Comparison of ENCODE assay signal across 16 mouse cellular contexts in the genomic region with DNA sequence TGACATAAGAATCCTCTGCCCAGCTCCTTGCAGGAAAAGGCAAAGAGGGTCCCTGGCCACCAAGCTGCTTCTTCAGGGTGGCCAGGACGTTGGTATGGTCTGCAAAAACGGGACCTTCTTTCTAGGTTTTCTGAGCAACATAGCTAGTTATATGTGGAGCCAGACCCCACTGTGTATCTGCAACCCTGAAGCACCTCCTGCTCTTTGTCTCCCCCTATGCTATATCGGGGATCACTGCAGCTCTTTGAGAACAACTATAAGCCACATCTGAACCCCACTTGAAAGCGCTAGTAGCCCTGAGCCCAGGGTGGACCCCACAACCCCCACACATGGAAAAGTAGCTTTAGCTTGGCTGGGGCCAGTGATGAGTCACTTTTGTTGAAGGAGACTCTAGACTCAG.
DNase-seq lines count a peak whose midpoint lies in the region; TF ChIP-seq lines count a peak whose summit lies in the region.
"Had no signal": no experiment of that assay in that cellular context is flagged by ENCODE, and none has a peak within 500 bp of the region (broad histone marks: within the 10 kb centered on the region; RNA-seq: fewer than 3 reads in every experiment).

No protein-coding gene starts in this region.

- H3K4me3 ChIP-seq in cerebellum, adult 2 months (replicated peaks; ENCODE audit: insufficient read depth, low read depth, low read length) = no peak overlapping the region
- no peak overlapping the region for H3K4me3 ChIP-seq in left cerebral cortex, adult 2 months
- no peak overlapping the region for H3K4me3 ChIP-seq in embryonic facial prominence, embryonic 10.5 days
- H3K4me3 ChIP-seq: embryonic facial prominence, embryonic 12.5 days; forebrain, embryonic 15.5 days had no signal

- no peak for TF ChIP-seq POLR2A in cerebellum, adult 2 months (IDR thresholded peaks at IDR 0.05; ENCODE audit: borderline replicate concordance, insufficient read depth, low read length)

- H3K27me3 ChIP-seq in cerebellum, adult 2 months (ENCODE audit: control insufficient read depth, insufficient read depth, low read length) = no peaks in the 10 kb centered on the region
- peaks cover 14% of the 10 kb centered on the region for H3K27me3 ChIP-seq in embryonic facial prominence, embryonic 10.5 days (replicated peaks; ENCODE audit: low read depth, poor library complexity, severe bottlenecking)
- H3K27me3 ChIP-seq: embryonic facial prominence, embryonic 12.5 days; forebrain, embryonic 15.5 days had no signal

- H3K4me1 ChIP-seq in cerebellum, adult 2 months (ENCODE audit: control insufficient read depth, insufficient read depth, low read length) = no peaks in the 10 kb centered on the region
- peaks cover 35% of the 10 kb centered on the region for H3K4me1 ChIP-seq in embryonic facial prominence, embryonic 10.5 days

- intact Hi-C loops in left cerebral cortex, adult 2 months (cut with DNase I) = no loop called here
- intact Hi-C loops in left cerebral cortex, postnatal 4 days (cut with DNase I) = loop anchor here (5.0 to 10.0 kb wide), 2 partner anchors 1534 to 1706 kb away; no protein-coding TSS in a partner anchor
- intact Hi-C loops in left cerebral cortex, postnatal 36 days (cut with DNase I) = loop anchor here (5.0 to 10.0 kb wide), 2 partner anchors 1554 to 1706 kb away; partner anchors contain the start of gene Zfp507

- TF ChIP-seq CTCF in cerebellum, adult 2 months (IDR thresholded peaks at IDR 0.05; ENCODE audit: borderline replicate concordance, insufficient read depth, low read depth, low read length) = 0 out of 2 replicates have a peak, but pooled peaks have one; percentile 14
- TF ChIP-seq CTCF in left cerebral cortex, adult 2 months (IDR thresholded peaks at IDR 0.05) = peak; percentile 30

- H3K27ac ChIP-seq in cerebellum, adult 2 months (ENCODE audit: insufficient read depth, low read length) = no peak overlapping the region
- no peak overlapping the region for H3K27ac ChIP-seq in left cerebral cortex, adult 2 months
- peak overlapping the region; percentile 61; the same call in 1 of the 2 replicates for H3K27ac ChIP-seq in embryonic facial prominence, embryonic 10.5 days (replicated peaks)
- H3K27ac ChIP-seq: embryonic facial prominence, embryonic 12.5 days; forebrain, embryonic 15.5 days had no signal

- WGBS in cerebellum, adult 2 months = 80% methylated on average over 4 of the region's 4 CpGs
- 58% methylated on average over 4 of the region's 4 CpGs for WGBS in embryonic facial prominence, embryonic 10.5 days

- DNase-seq in cerebellum, adult 2 months = no peak
- DNase-seq in cerebellum, adult 18-20 months = no peak
- DNase-seq in left cerebral cortex, adult 2 months (ENCODE audit: extremely low spot score in 1 of 2, low spot score in 2 of 2) = no peak
- DNase-seq in left cerebral cortex, postnatal 4 days = no peak
- DNase-seq in 416B (ENCODE audit: low read depth) = peak; percentile 29
- no peak for DNase-seq in embryonic facial prominence, embryonic 10.5 days (ENCODE audit: low spot score)
- no peak for DNase-seq in left cerebral cortex, postnatal 36 days (ENCODE audit: low spot score in 2 of 2)
- no peak for DNase-seq in adrenal gland, adult 18-20 months (ENCODE audit: low spot score in 2 of 2)
- DNase-seq: adrenal gland, postnatal 25 days; cerebellum, adult 11 months; gastrocnemius, postnatal 14 days; kidney, adult 11 months; layer of hippocampus, adult 9-11 months; lung, postnatal 4 days had no signal

- no peaks in the 10 kb centered on the region for H3K9me3 ChIP-seq in embryonic facial prominence, embryonic 10.5 days
- H3K9me3 ChIP-seq: embryonic facial prominence, embryonic 12.5 days; forebrain, embryonic 15.5 days had no signal

- H3K36me3 ChIP-seq in embryonic facial prominence, embryonic 10.5 days (replicated peaks) = no peaks in the 10 kb centered on the region
- H3K36me3 ChIP-seq: embryonic facial prominence, embryonic 12.5 days; forebrain, embryonic 15.5 days had no signal
